Mouse (Mus musculus): ENCODE data around the gene Dcbld1.

DNA sequence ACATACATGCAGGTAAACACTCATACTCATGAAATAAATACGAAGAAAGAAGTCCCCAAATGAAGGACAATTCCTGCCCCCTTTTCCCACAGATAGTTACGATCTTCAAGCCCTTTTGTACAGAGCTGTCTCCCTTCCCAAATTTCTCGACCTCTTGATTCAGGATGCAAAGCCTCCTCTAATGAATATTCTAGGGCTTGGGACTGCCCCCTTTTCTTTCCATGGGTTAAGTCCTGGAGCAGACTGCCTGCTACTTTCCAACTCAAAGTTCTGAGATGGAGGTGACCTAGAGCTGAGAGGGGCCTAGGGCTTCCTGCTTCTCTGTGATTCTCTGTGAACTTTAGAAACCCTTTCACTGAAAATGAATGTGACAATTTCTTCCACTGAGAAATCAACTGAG, 43.2 kb downstream of the Dcbld1 start:
- TF ChIP-seq GATA1 (IDR thresholded peaks at IDR 0.05; ENCODE audit: borderline replicate concordance, low read length) (no peak), FLI1 (IDR thresholded peaks at IDR 0.05; ENCODE audit: low read length) (no peak)

All from megakaryocyte, embryonic 14.5 days (primary cell).